Mouse (Mus musculus) CD4-positive naive resting alpha-beta T cell, adult 76 days (primary cell): Measurements from ENCODE around the gene Dnajc28. TPM values are rescaled to one million over a fixed set of nuclear protein-coding genes. Genes with fewer than 3 reads are reported as not detected.

Experiments used
- total RNA-seq: library from RNA; stranded (reverse); gene quantifications from one replicate; pipeline ENCODE4 v1.2.4, GENCODE M21; 2023

The Dnajc28 gene
- 0.44 TPM for total RNA-seq

DNA sequence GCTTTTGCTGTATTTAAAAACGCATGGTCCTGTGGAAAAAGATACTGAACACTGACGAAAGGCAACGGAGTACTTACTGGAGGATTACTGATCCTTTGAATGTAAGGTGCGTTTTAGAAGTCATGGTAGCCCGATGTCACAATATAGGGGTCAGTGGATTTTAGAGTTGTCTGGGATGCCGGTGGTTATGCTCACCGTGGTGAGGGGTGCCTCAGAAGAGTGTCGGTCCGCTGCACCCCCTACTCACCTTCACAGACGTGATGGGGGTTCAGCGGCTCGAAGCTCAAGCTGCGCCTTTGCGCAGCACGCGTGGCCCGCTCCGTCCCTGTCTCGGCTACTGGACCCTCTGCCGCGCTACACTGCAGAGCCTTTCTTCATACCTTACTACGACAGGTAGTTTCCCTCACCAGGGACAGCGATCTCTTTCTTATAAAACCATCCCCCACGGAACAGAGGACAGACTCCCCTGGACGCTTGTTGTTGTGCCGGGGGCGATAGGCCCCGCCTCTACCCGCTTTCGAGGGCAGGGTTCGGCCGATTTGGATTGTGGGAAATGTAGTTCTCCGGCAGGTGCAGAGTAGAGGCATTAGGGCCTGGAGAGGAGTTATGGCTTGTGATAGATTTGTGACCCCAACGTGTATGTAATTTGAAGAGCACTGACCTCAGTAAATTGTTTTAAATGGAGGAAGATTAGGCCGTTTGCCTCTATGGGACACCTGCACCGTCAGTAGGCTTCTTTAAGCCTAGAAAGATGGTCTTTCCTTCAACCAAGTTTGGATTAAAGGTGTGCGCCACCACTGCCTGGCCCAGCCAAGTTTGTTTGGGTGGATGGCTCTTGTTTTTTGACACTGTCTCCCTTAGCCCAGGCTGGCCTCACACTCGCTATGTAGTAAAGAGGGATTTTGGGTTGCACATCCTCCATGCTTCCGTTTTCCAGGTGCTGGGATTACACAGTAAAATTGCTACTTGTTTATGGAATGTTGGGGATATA lies at the start of gene Dnajc28:
Gene Dnajc28 (minus strand): TSS at position 516 of the 991 bp plus-strand sequence.

DNA sequence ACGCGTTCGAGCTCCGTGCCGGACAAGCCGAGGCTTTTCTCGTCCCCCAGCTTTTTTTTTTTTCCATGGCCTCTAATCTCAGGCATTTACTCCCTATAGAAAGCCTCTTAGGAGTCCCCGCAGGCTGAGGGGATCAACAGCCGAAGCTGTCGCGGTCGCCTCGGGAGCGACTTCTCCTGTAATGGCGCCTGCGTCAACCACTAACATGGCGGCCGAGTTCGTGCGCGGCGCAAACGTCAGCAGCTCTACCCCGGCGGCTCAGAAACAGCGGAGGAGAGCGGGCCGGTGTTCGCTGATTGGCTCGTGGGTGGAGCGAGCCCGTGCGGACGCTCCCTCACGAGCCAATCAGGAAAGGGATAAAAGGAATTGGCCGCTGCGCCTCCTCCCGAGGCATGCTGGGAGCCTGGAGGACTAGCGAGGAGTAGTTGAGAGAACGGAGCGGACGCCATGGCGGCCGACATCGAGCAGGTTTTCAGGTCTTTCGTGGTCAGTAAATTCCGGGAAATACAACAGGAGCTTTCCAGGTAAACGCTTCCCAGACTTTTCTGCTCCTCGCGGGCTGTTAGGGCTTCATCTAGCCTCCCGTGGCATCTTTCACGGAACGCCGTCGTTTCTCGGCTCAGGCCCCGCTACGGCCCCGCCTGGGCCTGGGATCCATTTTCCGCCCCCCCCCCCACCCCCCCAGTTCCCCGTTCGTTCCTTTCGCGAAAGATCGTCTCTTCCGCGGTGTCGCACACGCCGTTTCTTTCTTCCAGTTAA lies 28.8 kb upstream of the Dnajc28 start, which contains the start of gene Son:
Gene Son (plus strand): TSS at position 46 of the 759 bp plus-strand sequence.

DNA sequence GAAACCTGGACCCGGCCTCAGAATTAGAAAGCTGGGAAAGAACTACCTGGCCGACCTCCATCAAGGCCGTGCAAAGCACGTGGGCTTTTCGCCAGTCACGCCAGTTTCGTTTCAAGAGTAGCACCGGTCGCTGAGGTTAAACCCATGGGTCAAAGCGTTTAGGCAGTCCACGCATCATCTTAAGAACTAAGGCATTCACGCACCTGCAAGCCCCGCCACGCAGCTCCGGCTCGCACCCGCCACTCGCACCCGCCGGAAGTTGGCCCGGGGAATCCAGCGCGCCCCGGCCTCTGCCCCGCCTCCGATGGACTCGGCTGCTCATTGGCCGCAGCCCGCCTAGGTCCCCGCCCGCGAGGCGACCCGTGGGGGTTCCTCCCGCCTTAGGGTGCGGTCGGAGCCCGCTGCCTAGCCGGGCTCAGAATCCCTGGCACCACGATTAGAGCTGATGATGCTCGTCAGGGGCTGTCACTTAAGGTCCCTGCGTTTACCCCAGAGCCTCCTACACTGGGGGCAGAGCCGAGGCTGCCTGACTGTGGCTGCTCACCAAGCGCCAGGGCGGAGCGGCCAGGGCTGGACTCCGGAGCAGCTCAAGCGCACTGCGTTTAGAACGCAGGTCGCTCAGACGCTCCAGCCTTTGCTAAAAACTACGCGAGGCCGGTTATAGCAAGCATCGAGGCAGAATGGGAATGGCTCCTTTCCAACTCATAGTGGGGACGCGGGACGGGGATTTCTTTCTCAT lies 28.0 kb upstream of the Dnajc28 start, which contains the start of gene Gart:
Gene Gart (minus strand): TSS at position 272 of the 739 bp plus-strand sequence.

DNA sequence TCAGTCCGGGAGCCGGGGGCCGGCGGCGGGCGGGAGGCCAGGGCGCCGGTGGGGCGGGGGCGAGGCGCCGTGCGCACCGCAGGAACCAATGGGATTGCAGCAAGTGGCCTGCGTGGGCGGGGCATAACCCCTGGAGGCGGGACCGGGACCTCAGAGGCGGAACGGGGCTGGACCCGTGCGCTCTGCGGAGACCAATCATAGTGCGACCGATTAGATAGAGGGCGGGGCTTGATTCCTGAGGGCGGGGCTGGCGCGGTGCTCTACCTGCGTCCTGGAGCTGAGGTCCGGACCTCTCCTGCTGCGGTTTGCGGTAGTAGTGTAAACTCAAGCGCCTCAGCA lies 21.2 kb downstream of the Dnajc28 start, which contains the start of gene Tmem50b:
Gene Tmem50b (minus strand): TSS at position 129 of the 339 bp plus-strand sequence.

Other genes starting within 250 kb of the Dnajc28 start
- 41.9 TPM for gene Ifnar2, start 246.2 kb downstream of the Dnajc28 start, total RNA-seq
- gene Gm21970, start 227.3 kb downstream of the Dnajc28 start, total RNA-seq = not detected
- gene Il10rb, start 212.9 kb downstream of the Dnajc28 start, total RNA-seq = 37.4 TPM
- 155 TPM for gene Ifnar1, start 133.8 kb downstream of the Dnajc28 start, total RNA-seq
- 222 TPM for gene Ifngr2, start 72.0 kb downstream of the Dnajc28 start, total RNA-seq
- 25.0 TPM for gene Tmem50b, start 21.2 kb downstream of the Dnajc28 start, total RNA-seq
- gene Gart, start 27.9 kb upstream of the Dnajc28 start, total RNA-seq = 82.9 TPM
- gene Son, start 28.5 kb upstream of the Dnajc28 start, total RNA-seq = 514 TPM
- 140 TPM for gene Donson, start 69.7 kb upstream of the Dnajc28 start, total RNA-seq
- 27.1 TPM for gene Cryzl1, start 109.9 kb upstream of the Dnajc28 start, total RNA-seq
- gene Itsn1, start 110.3 kb upstream of the Dnajc28 start, total RNA-seq = 6.4 TPM